Mouse (Mus musculus) neural tube, embryonic 14.5 days (tissue): ENCODE measurements at regions not wholly inside any gene's neighbourhood (a gene's known extent, or its start where the extent isn't known, plus 50 kb on each side); places are given as distances from the start of the nearest gene placed in this dataset.

Experiments
- ATAC-seq: fragments of 200-750 bp; cut with Nextera tagmentation; 2 replicates; pipeline ENCODE4 v1.8.0; 2017; ENCODE audit warnings: low read depth, mild to moderate bottlenecking, moderate TSS enrichment, moderate library complexity
- H3K27ac ChIP-seq: fragments of 300-500 bp; sonication (generic); 2 replicates; pipeline ENCODE4 v1.5.1; 2014; ENCODE audit warnings: low read depth, mild to moderate bottlenecking, control low read depth, low read length, moderate library complexity, mixed read lengths
- H3K27me3 ChIP-seq: fragments of 300-500 bp; sonication (generic); 2 replicates; pipeline ENCODE4 v1.6.1; 2014; ENCODE audit warnings: low read length; ENCODE audit not compliant: control insufficient read depth, insufficient read depth
- H3K36me3 ChIP-seq: fragments of 300-500 bp; sonication (generic); 2 replicates; pipeline ENCODE4 v1.6.1; 2014; ENCODE audit warnings: low read length, mixed read lengths; ENCODE audit not compliant: control insufficient read depth, insufficient read depth
- H3K4me1 ChIP-seq: fragments of 300-500 bp; sonication (generic); 2 replicates; pipeline ENCODE4 v1.6.1; 2014; ENCODE audit warnings: low read length; ENCODE audit not compliant: control insufficient read depth, insufficient read depth
- H3K4me2 ChIP-seq: fragments of 300-500 bp; sonication (generic); 2 replicates; pipeline ENCODE4 v1.6.1; 2014; ENCODE audit warnings: mild to moderate bottlenecking, low read depth, low read length, control low read depth
- H3K4me3 ChIP-seq: fragments of 300-500 bp; sonication (generic); 2 replicates; pipeline ENCODE4 v1.5.1; 2014; ENCODE audit warnings: low read depth, low read length, control low read depth, mixed read lengths
- H3K9ac ChIP-seq: fragments of 300-500 bp; sonication (generic); replicated peaks from 2 replicates; pipeline ENCODE4 v1.6.1; 2014; ENCODE audit warnings: low read depth, mild to moderate bottlenecking, control low read depth, low read length, mixed read lengths
- H3K9me3 ChIP-seq: fragments of 300-500 bp; sonication (generic); 2 replicates; pipeline ENCODE4 v1.6.1; 2016; ENCODE audit warnings: low read length; ENCODE audit not compliant: control insufficient read depth
- WGBS: fragments of 180-500 bp; shearing (Covaris S2); extraction: QIAGEN DNeasy Blood & Tissue Kit; methylation state at CpG from one replicate; pipeline ENCODE4 v1.1.7; 2014; 5-methylcytosine and 5-hydroxymethylcytosine counted together

DNA sequence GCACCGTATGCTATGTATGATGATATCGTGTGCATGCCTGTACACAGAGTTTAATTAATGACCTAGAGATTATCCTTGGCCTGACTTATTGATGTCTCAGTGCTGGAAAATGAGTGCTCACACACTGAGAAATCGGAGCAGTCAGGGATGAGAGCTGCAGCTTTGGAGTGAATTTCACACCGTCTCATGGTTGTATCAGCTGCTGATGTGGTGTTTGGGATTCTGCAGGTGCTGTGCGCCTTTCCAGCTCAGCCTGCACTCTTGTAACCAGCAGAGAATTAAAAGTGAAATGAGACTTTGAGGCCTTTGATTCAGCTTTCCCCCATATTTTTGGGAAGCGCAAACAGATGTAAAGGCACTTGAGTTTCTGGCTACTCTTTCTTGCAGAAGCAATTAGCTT, 100.6 kb upstream of the Fam92a start:
- peaks cover 2% of the 10 kb centered on the region; the same call in 1 of the 2 replicates for H3K4me1 ChIP-seq
- WGBS, result 50% methylated on average over 6 of the region's 6 CpGs
- H3K9me3 ChIP-seq, result no peaks in the 10 kb centered on the region
- no peak overlapping the region for H3K4me2 ChIP-seq
- 0 out of 2 replicates have a peak overlapping the region, but pooled peaks have one; percentile 28 for H3K27ac ChIP-seq
- no peaks in the 10 kb centered on the region for H3K36me3 ChIP-seq
- ATAC-seq, result peak; percentile 19; the same call in 1 of the 2 replicates
- H3K9ac ChIP-seq, result no peak overlapping the region
- no peak overlapping the region for H3K4me3 ChIP-seq
- no peaks in the 10 kb centered on the region for H3K27me3 ChIP-seq

DNA sequence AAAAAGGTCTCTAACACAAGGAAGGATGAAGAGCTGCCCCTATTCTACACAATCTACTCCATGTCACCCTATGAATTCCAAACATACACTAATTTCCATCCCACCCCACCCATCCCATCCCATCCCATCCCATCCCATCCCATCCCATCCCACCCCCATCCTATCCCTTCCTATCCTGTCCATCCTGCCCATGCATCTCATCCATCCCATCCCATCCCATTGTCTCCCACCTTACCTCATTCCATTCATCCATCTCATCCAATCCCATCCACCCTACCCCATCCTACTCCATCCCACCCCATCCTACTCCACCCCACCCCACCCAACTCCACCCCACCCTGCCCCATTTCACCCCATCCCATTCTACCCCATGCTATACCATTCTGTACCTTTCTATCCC, 91.9 kb upstream of the Fam92a start:
- H3K4me2 ChIP-seq, result no peak overlapping the region
- peak; percentile 55; the same call in 1 of the 2 replicates for ATAC-seq
- no peaks in the 10 kb centered on the region for H3K36me3 ChIP-seq
- H3K9ac ChIP-seq, result no peak overlapping the region
- no peaks in the 10 kb centered on the region for H3K4me1 ChIP-seq
- H3K4me3 ChIP-seq, result no peak overlapping the region
- H3K9me3 ChIP-seq, result no peaks in the 10 kb centered on the region
- H3K27ac ChIP-seq, result no peak overlapping the region; the same call in 1 of the 2 replicates
- H3K27me3 ChIP-seq, result no peaks in the 10 kb centered on the region

DNA sequence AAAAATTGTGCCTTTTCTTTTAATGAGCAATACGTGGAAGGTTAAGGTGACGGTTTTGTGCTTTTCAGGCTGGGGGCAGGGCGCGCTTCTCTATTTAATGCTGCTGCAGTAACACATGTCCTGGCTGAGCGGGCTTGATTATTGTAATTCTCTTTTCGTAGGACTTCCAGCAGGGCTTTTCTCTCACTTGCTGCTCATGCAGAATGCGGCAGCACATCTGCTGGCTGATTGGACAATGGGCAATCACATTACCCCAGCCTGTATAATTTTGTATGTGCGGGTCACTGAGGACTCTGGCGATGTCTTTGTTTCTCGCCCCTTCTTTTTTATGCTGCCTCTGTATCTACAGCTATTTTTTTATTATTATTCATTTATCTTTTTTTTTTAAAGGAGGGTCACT, 91.4 kb upstream of the Fam92a start:
- ATAC-seq, result peak; percentile 88
- H3K4me1 ChIP-seq, result no peaks in the 10 kb centered on the region
- no peak overlapping the region for H3K4me3 ChIP-seq
- 25% methylated on average over 10 of the region's 10 CpGs for WGBS
- peak overlapping the region; percentile 27; the same call in 1 of the 2 replicates for H3K4me2 ChIP-seq
- peak overlapping the region; percentile 23; the same call in 1 of the 2 replicates for H3K27ac ChIP-seq
- H3K9ac ChIP-seq, result no peak overlapping the region
- H3K9me3 ChIP-seq, result no peaks in the 10 kb centered on the region
- no peaks in the 10 kb centered on the region for H3K36me3 ChIP-seq
- no peaks in the 10 kb centered on the region for H3K27me3 ChIP-seq

DNA sequence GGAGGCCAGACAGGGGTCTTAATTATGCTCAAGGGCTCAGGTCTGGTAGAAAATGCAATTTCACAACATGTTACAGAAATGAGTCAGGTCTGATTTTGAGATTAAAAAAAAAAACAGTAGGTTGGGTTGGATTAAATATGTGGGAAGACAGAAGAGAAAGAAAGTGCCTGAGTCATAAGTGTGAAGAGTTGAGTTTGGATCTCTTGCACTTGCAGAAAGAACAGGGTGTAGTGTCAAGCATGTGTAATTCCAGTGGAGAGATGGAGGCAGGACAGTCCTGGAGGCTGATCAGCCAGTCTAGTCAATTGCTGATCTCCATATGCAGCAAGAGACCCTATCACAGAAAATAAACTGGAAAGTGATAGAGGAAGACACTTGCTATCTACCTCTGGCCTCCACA, 76.2 kb upstream of the Fam92a start:
- no peak overlapping the region for H3K27ac ChIP-seq
- H3K27me3 ChIP-seq, result no peaks in the 10 kb centered on the region
- no peak overlapping the region for H3K4me3 ChIP-seq
- no peak overlapping the region for H3K9ac ChIP-seq
- ATAC-seq, result no peak
- no peaks in the 10 kb centered on the region for H3K4me1 ChIP-seq
- no peaks in the 10 kb centered on the region for H3K36me3 ChIP-seq
- no peak overlapping the region for H3K4me2 ChIP-seq
- no peaks in the 10 kb centered on the region for H3K9me3 ChIP-seq

DNA sequence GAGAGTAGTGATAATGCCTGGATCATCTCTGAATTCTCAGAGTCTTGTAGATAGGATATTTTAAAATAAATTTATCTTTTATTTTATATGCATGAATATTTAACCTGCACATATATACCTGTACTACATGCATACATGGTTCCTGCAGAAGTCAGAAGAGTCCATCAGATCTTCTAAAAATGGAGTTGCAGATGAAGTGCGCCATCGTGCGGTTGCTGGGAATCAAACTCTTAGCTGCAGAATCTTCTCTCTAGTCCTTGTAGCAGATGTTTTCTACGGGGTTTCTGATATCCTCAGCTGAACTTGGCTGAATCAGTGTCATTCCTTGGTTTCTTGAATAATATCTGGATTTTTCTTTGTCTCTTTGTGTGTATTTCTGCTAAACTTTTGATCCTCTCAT, 74.8 kb upstream of the Fam92a start:
- no peak for ATAC-seq
- Histone ChIP-seq H3K4me3 (no peak overlapping the region), H3K9me3 (no peaks in the 10 kb centered on the region), H3K9ac (no peak overlapping the region), H3K4me1 (peaks cover 4% of the 10 kb centered on the region; the same call in 1 of the 2 replicates), H3K4me2 (no peak overlapping the region), H3K27me3 (no peaks in the 10 kb centered on the region), H3K27ac (no peak overlapping the region), H3K36me3 (no peaks in the 10 kb centered on the region)
- WGBS, result 69% methylated on average over 4 of the region's 4 CpGs

DNA sequence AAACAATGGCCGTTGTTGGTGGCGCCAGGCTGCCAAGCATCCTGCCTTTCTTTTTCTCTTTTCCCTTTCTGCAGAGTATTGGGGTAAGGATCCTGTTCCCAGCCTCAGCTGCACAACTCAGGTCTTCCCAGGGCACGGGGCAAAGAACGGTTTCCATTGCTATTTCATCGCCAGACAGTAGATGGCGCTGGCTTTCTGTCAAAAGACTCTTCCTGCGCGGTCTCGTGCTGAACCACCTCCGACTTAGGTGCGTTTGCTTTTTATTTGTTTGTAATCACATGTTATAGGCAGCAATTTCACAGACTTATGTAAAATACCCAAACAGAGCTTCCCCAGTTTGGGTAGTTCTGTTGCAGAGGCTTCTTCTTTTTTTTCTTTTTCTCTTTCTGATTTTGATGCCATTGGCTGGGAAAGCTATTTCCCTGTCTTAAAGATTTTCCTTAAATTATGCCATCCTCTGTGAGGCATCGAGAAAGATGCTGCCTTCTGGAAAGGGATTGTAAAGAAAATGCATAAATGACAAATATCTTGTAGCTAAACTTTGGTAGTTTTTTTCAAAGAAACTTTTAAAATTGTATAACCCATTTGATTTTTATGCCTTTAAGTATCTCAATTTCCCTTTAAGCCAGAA, 69.2 kb upstream of the Fam92a start:
- no peaks in the 10 kb centered on the region for H3K9me3 ChIP-seq
- H3K36me3 ChIP-seq, result no peaks in the 10 kb centered on the region
- H3K4me2 ChIP-seq, result peak overlapping the region; percentile 35; the same call in 1 of the 2 replicates
- no peak overlapping the region for H3K9ac ChIP-seq
- ATAC-seq, result peak; percentile 74; the same call in 1 of the 2 replicates
- peaks cover 6% of the 10 kb centered on the region; the same call in 1 of the 2 replicates for H3K4me1 ChIP-seq
- H3K4me3 ChIP-seq, result no peak overlapping the region
- H3K27me3 ChIP-seq, result no peaks in the 10 kb centered on the region
- 4% methylated on average over 12 of the region's 12 CpGs for WGBS
- H3K27ac ChIP-seq, result no peak overlapping the region

DNA sequence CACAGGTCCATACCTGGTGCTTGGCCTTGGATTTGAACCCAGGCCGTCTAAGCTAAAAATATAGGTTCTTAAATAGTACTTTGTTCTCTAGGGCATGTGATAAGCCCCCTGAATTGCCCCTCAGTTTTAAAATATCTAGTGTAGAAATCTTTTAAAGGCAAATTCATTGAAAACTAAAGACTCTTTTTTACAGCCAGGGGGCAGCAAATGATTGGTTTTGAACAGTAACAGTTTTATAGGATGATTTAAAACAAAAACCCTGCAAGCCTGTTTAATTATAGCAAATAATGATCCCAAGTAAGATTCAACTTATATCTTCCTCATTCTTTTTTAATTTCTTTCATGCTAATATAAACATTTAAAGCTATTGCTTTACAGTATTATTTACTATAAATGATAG, 58.9 kb upstream of the Fam92a start:
- 74% methylated on average over 1 of the region's 1 CpGs for WGBS
- no peaks in the 10 kb centered on the region for H3K36me3 ChIP-seq
- H3K27ac ChIP-seq, result no peak overlapping the region
- no peak overlapping the region for H3K9ac ChIP-seq
- H3K9me3 ChIP-seq, result no peaks in the 10 kb centered on the region
- no peak for ATAC-seq
- H3K4me2 ChIP-seq, result no peak overlapping the region
- no peaks in the 10 kb centered on the region for H3K27me3 ChIP-seq
- no peaks in the 10 kb centered on the region for H3K4me1 ChIP-seq
- no peak overlapping the region for H3K4me3 ChIP-seq
